Mouse (Mus musculus) thymus, adult 2 months (tissue): ENCODE results near the gene Cngb1. TPM values are rescaled to one million over a fixed set of nuclear protein-coding genes. Genes with fewer than 3 reads are reported as not detected.
A peak's percentile ranks its signal among the peaks of the same experiment; 100 is the strongest.

Experiments
- DNase-seq: peaks from one replicate; pipeline ENCODE4 v3.0.0; 2021
- H3K27ac ChIP-seq: fragments of 200-500 bp; 2 replicates; pipeline ENCODE4 v1.5.1; 2012; ENCODE audit warnings: low read length, control low read depth; ENCODE audit not compliant: control insufficient read depth, insufficient read depth
- H3K27me3 ChIP-seq: fragments of 200-500 bp; 2 replicates; pipeline ENCODE4 v1.6.1; 2012; ENCODE audit warnings: mild to moderate bottlenecking, low read length, moderate library complexity, mixed read lengths; ENCODE audit not compliant: control insufficient read depth, insufficient read depth
- H3K36me3 ChIP-seq: fragments of 200-500 bp; 2 replicates; pipeline ENCODE4 v1.6.1; 2012; ENCODE audit warnings: mild to moderate bottlenecking, low read length, moderate library complexity; ENCODE audit not compliant: control insufficient read depth, insufficient read depth
- H3K4me1 ChIP-seq: fragments of 200-500 bp; replicated peaks from 2 replicates; pipeline ENCODE4 v1.6.1; 2012; ENCODE audit warnings: low read length; ENCODE audit not compliant: control insufficient read depth, insufficient read depth
- H3K4me3 ChIP-seq: fragments of 200-500 bp; 2 replicates; pipeline ENCODE4 v1.5.1; 2012; ENCODE audit warnings: mild to moderate bottlenecking, low read length, control low read depth, moderate library complexity; ENCODE audit not compliant: control insufficient read depth, insufficient read depth
- CTCF ChIP-seq: fragments of 200-500 bp; IDR thresholded peaks from 2 replicates; pipeline ENCODE4 v1.5.1; 2012; ENCODE audit warnings: mild to moderate bottlenecking, control low read depth, low read length, moderate library complexity, borderline replicate concordance; ENCODE audit not compliant: control insufficient read depth, poor library complexity, insufficient read depth; ENCODE audit errors: extremely low read depth
- POLR2A ChIP-seq: fragments of 200-500 bp; IDR thresholded peaks from 2 replicates; pipeline ENCODE4 v1.6.1; 2012; ENCODE audit warnings: mild to moderate bottlenecking, low read length, control low read depth, moderate library complexity; ENCODE audit not compliant: control insufficient read depth, poor library complexity, insufficient read depth; ENCODE audit errors: extremely low read depth
- WGBS: fragments of 180-500 bp; shearing (Covaris S2); methylation state at CpG from one replicate; pipeline ENCODE4 v1.1.7; 2018; 5-methylcytosine and 5-hydroxymethylcytosine counted together
- polyA plus RNA-seq: library from polyadenylated mRNA; depleted of rRNA; stranded (reverse); fragments of >200 nt; gene quantifications from 2 replicates; pipeline ENCODE4 v1.2.3, GENCODE M21; 2012

Cngb1 gene
- polyA plus RNA-seq, 1 experiment = 0.94 TPM

- Histone ChIP-seq H3K27me3 (peaks cover 6% of the 10 kb centered on the region), H3K4me1 (peaks cover 26% of the 10 kb centered on the region), H3K27ac (no peak overlapping the region), H3K36me3 (no peaks in the 10 kb centered on the region), H3K4me3 (no peak overlapping the region)
- WGBS = 84% methylated on average over 2 of the region's 2 CpGs
- DNase-seq = no peak
- TF ChIP-seq CTCF (no peak), POLR2A (no peak)
Observed at GRCm38 (mm10) chr8:95348356-95348755, 42.0 kb upstream of the Cngb1 start.

- TF ChIP-seq CTCF (peak; percentile 40; the same call in 1 of the 2 replicates), POLR2A (no peak)
- no peak overlapping the region for H3K27ac ChIP-seq
- H3K36me3 ChIP-seq = no peaks in the 10 kb centered on the region
- peaks cover 12% of the 10 kb centered on the region for H3K4me1 ChIP-seq
- no peak overlapping the region for H3K4me3 ChIP-seq
- peak; percentile 68 for DNase-seq
- WGBS = 62% methylated on average over 8 of the region's 8 CpGs
- H3K27me3 ChIP-seq = peaks cover 5% of the 10 kb centered on the region
Observed at GRCm38 (mm10) chr8:95346643-95347545, 40.5 kb upstream of the Cngb1 start.

- H3K27ac ChIP-seq = no peak overlapping the region
- no peaks in the 10 kb centered on the region for H3K36me3 ChIP-seq
- no peak for DNase-seq
- no peak overlapping the region for H3K4me3 ChIP-seq
- no peaks in the 10 kb centered on the region for H3K27me3 ChIP-seq
- WGBS = 93% methylated on average over 6 of the region's 6 CpGs
- H3K4me1 ChIP-seq = peaks cover 10% of the 10 kb centered on the region
- TF ChIP-seq POLR2A (no peak), CTCF (no peak)
Observed at GRCm38 (mm10) chr8:95344668-95345067, 38.3 kb upstream of the Cngb1 start.

- H3K36me3 ChIP-seq = no peaks in the 10 kb centered on the region
- no peak for DNase-seq
- no peaks in the 10 kb centered on the region for H3K27me3 ChIP-seq
- no peak overlapping the region for H3K4me3 ChIP-seq
- no peaks in the 10 kb centered on the region for H3K4me1 ChIP-seq
- 96% methylated on average over 5 of the region's 5 CpGs for WGBS
- H3K27ac ChIP-seq = no peak overlapping the region
- TF ChIP-seq POLR2A (no peak), CTCF (no peak)
Observed at GRCm38 (mm10) chr8:95341721-95342120, 35.3 kb upstream of the Cngb1 start.

GRCm38 (mm10) chr8:95336363-95336762 lies 30.0 kb upstream of the Cngb1 start:
- DNase-seq = no peak
- no peaks in the 10 kb centered on the region for H3K4me1 ChIP-seq
- no peaks in the 10 kb centered on the region for H3K36me3 ChIP-seq
- H3K27ac ChIP-seq = no peak overlapping the region
- no peaks in the 10 kb centered on the region for H3K27me3 ChIP-seq
- no peak overlapping the region for H3K4me3 ChIP-seq
- TF ChIP-seq POLR2A (no peak), CTCF (no peak)

- WGBS = 20% methylated on average over 1 of the region's 1 CpGs
- H3K27me3 ChIP-seq = no peaks in the 10 kb centered on the region
- TF ChIP-seq POLR2A (no peak), CTCF (no peak)
- DNase-seq = no peak
- no peak overlapping the region for H3K27ac ChIP-seq
- H3K4me1 ChIP-seq = peaks cover 3% of the 10 kb centered on the region; the same call in 1 of the 2 replicates
- H3K36me3 ChIP-seq = no peaks in the 10 kb centered on the region
- no peak overlapping the region for H3K4me3 ChIP-seq
Observed at GRCm38 (mm10) chr8:95335706-95336105, 29.3 kb upstream of the Cngb1 start.

GRCm38 (mm10) chr8:95332437-95333199 lies 26.2 kb upstream of the Cngb1 start:
- peaks cover 3% of the 10 kb centered on the region; the same call in 1 of the 2 replicates for H3K4me1 ChIP-seq
- no peak for DNase-seq
- peaks cover 17% of the 10 kb centered on the region for H3K36me3 ChIP-seq
- peak overlapping the region; percentile 61; the same call in 1 of the 2 replicates for H3K27ac ChIP-seq
- TF ChIP-seq CTCF (no peak), POLR2A (no peak)
- WGBS = 23% methylated on average over 21 of the region's 21 CpGs
- peak overlapping the region; percentile 83 for H3K4me3 ChIP-seq
- no peaks in the 10 kb centered on the region for H3K27me3 ChIP-seq
